Mouse (Mus musculus): Measurements from ENCODE around the gene Trappc2l.
"Not testable (repeated sequence)": the region's sequence is repeated elsewhere in the genome, so short reads cannot be mapped to it uniquely, and the experiment has no call there.

Gene Trappc2l

DNA sequence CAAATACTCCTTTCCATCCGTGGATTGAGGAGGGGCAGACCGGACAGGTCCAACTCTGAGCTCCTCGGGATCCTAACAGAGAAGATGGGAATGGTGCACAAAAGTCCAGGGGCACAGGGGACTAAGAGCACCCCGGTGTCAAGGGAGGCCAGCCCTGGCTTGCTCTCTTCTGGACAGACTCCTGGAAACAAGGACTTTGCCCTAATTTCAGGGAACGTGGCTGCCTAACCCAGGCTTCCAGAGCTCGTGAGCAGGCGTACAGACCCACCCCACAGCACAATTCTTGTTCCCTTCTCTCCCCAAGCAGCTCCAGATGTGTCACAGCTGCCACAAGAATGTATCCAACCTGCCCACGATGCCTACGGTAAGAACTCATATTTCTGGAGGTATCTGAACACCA is 14.4 kb downstream of the Trappc2l start:
- no peak for DNase-seq (ENCODE audit: low spot score)

DNA sequence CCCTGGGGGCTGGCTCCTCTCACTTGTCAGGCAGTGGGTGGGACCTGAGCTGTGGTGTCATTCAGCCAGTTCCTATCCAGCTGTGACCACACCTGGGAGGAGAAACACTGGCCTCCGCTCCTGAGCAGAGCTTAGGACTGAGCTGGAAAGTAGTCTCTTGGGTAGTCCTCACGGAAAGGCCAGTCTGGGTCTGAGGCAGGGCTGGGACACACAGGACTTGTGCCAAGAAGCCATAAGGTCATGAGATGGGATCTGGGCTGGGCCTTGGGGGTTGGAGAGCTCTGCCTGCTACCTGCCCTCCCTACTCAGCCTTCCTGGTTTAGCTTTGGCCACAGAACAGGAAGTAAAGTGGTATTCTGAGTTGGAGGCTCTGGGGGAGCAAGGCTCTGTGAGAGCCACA is 15.5 kb downstream of the Trappc2l start:
- no peak for DNase-seq (ENCODE audit: low spot score)

DNA sequence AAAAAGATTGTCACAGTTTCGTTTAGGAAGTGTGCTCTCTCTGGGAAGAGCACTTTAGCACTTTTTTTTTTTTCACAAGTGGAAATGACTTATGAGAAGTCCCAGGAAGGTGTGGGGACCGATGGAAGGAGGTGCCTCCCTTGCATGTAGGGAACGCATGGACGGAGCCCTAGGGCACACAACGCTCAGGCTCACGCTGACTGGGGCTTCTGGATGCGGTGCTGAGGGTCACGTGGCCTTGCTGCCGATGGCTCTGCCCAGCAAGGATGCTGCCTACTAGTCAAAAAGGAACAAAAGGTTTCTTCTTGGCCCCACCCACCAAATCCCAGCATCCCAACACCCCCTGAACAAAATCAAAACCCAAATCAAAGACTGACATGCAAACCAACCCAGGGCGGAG is 17.9 kb downstream of the Trappc2l start:
- no peak for DNase-seq (ENCODE audit: low spot score)

DNA sequence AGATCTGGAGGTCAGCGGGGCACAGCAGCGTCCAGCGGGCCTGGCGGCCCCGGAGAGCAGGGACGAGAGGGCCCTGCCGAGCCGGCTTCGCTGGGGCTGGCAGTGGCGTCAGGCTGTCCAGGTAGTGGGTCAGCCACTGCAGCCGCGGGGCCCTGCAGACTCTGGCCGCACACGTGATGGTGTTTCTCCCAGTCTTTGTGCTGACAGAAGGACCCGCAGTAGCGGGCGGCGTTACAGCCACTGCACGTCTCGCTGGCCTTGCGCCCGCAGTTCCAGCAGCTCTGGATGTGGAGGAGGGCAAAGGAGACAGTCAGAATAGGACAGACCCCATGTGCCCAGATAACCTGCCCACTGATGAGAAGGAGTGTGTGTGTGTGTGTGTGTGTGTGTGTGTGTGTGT is 19.3 kb downstream of the Trappc2l start:
- no peak for DNase-seq (ENCODE audit: low spot score)

DNA sequence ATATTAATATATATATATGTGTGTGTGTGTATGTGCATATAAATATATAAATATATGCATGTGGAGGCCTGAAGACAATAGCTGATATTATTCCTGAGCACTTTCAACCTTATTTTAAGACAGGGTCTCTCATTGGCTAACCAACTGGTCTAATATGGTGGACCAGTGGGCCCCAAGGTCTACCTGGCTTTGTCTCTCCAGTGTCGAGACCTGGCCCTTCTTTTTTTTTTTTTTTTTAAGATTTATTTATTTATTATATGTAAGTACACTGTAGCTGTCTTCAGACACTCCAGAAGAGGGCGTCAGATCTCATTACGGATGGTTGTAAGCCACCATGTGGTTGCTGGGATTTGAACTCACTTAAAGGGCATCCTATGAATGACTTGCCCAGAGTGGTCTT is 20.7 kb downstream of the Trappc2l start:
- not testable (repeated sequence) for DNase-seq (ENCODE audit: low spot score)

DNA sequence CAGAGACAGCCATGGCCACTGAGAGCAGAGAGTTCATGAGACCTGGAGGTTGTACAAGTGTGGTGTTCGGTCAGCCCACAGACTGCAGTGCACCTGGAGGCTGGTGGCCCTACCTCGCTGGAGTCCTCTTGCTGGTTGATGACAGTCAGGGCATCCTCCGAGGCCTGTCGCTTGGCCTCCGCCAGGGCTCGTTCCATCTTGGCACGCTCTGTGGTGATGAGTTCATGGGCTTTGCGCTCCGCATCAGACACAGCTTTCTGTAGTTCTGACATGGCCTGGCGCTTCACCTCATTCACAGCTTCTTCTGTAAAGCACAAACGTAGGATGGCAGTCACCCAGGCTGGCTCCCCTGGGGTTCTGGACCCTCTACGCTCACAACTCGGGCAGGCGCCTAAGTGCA is 21.8 kb downstream of the Trappc2l start:
- no peak for DNase-seq (ENCODE audit: low spot score)

DNA sequence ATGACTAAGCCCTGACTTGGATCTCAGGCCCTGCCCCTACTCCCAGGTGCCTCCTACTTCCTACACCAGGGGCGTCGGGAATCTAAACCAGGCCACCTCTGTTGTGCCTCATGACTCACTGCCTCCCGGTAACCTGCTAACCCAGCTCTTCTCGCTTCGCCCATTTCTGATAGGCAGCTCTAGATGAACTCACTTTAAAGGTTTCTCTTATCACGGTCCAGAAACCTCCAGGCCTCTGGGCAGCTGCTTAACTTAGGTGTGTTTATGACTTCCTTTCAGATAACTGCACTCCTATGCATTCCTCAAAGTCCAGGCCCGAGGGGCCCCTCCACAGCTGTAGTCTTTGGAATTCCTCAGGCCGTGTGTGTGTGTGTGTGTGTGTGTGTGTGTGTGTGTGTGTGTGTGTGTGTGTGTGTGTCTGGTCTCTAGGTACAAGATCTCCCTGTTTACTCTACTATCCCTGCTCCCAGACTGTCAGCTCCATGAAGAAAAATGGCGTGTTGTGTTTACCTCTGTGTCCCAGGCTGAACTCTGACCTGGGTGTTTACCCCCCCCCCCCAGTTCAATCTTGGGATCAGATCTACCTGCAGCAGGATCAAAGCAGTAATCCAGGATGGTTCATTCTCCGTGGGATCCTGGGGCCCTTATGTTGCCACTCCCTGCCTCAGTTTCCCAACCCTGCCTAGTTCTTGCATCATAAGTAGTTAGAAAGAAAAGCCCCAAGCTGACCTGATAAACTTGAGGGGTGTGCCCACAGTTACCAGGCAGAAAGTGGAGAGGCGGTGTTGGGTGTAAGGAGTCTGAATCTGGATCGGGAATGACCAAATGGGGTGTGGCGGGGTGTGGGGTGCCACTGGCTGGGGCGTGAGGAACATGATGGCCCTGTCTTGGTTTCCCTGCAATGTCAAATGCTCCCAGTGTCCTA is 24.7 kb downstream of the Trappc2l start:
- DNase-seq (ENCODE audit: low spot score), result no peak

DNA sequence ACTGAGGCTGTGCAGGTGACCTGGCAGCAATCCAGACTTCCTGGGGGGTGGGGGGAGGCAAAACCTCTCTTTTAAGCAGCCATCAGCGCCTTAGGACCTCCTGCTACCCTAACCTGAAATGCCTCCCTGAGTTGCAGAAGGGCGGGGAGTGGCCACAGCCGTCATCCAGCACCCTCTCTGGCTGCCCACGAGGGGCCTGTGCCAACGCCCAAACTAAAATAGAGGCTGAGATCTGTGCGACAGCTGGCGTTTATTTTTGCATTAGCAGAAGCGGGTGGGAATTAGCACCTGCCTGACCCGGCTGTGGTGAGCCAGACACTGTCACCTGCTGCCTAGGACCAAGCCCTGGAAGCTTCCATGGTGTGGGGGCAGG is 25.3 kb downstream of the Trappc2l start:
- no peak for DNase-seq (ENCODE audit: low spot score)

DNA sequence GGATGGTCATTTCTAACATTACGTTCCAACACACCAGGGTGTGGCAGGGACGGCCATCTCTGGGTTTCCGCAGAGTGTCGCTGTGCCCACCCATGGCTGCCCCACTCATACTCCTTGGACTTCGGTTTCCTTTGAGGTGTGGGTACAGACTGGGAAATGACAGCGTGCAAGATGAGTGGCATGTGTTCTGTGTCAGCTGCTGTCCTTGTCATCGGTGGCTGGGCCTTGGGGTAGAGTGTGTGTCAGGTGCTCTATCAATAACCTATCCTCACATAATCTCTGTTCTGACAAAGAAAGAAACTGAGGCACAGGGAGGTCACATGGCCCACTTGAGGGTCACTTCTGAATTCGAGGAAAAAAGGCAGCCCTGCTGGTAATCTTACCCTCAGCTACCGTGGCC is 25.8 kb downstream of the Trappc2l start:
- no peak for DNase-seq (ENCODE audit: low spot score)

DNA sequence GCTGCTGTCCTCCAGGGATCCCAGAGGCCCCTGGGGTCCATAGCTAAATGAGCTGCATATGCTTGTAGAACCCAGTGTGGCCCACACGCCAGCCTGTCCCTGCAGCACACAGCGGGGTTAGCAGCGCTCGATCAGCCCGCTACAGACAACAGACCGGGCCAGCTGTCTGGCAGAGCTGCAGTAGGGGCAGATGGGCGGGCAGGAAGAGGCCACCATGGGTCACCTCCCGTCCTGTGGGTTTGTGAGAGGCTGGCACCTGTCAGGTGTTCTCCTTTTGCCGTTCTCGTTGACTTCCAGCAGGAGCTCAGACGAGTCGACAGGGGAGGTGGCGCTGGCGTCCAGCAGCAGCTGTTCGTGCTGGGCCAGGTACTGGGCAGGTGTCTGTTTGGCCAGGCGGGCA is 27.2 kb downstream of the Trappc2l start:
- DNase-seq (ENCODE audit: low spot score), result no peak

DNA sequence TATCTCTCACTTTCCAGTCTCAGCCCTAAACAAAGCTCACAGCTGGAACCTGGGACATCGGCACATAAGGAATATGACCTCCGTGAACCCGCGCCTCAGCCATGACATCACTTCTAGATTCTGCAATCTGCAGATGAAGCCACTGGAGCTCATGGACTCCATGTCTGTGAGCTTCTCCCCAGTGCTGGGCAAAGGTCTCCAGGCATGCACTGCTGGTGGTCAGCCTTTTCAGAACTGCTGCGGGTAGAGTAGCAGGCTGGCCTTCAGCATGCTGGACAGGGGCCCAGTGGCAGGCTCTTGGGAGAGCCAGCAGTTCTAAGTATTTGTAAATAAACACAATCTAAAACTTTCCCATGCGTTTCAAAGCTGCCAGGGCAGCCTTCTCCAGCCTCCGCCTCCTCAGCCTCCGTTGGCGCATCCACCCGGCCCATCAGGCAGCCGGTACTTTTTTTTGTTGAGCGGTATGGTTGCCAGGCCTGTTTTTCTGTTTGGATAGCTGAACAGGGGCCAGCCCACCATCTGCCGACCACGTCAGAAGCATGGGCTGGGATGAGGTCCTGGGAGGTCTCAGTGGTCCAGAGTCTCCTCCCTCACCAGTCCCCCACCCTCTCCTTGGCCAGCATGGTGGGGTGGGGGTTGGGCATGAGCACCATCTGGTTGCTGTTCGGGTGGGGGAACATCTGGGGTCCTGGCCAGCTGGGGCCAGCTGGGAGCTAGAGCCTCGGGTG is 28.2 kb downstream of the Trappc2l start:
- DNase-seq (ENCODE audit: low spot score), result peak; percentile 40

DNA sequence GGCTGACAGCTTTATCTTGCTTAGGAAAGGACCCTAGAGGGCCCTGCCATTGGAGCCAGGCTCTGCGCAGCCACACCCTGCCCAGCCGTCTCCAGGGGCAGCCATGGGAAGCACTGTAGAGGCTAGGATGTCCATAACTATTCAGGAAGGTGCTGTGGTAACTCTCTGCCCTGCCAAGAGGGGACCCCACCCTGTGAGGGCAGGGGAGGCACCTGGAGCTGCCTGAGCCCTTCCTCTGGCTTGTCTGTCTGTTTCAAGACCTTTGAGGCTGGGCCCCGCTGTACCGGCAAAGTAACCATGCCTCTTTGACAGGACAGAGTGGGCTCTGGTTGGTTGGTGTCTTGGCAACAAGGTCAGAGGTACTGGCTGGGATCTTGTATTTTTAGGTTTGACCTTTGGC is 29.4 kb downstream of the Trappc2l start:
- no peak for DNase-seq (ENCODE audit: low spot score)

DNA sequence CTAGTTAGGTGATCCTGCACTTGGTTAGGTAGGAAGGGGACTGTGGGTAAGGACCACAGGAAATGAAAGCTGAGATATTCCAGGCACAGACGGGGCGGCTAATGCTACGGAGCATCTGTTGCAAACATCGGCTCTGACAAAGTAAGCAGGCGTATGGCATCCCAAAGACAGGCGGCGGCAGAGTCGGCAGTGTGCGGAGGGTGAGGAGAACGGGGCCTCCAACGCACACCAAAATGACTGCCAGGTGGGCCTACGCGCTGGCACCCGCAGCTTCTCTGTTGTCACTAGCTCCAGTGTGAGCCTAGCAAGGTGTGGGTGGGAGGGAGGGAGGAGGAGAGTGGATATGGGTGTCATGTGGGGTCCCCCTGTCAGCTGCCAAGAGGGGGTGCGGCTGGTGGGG is 30.0 kb downstream of the Trappc2l start:
- peak; percentile 75 for DNase-seq (ENCODE audit: low spot score)

DNA sequence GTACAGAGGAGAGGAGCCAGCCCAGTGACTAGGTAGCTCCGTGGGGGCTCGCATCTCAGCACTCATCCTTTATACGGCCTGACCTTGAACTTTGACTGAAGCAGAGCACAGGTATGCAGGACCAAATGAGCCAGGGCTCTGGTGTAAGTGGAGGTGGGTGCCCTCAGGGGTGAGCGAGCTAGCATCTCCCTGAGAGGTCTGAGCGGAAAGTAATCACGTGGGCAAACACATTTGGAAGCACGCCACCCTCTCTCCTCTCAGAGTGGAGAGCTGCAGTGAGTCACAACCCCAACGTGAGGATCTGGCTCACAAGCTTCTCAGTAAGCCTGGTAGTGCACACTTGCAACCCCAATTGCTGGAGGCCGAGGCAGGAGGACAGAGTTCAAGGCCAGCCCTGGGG is 30.6 kb downstream of the Trappc2l start:
- peak; percentile 39 for DNase-seq (ENCODE audit: low spot score)

DNA sequence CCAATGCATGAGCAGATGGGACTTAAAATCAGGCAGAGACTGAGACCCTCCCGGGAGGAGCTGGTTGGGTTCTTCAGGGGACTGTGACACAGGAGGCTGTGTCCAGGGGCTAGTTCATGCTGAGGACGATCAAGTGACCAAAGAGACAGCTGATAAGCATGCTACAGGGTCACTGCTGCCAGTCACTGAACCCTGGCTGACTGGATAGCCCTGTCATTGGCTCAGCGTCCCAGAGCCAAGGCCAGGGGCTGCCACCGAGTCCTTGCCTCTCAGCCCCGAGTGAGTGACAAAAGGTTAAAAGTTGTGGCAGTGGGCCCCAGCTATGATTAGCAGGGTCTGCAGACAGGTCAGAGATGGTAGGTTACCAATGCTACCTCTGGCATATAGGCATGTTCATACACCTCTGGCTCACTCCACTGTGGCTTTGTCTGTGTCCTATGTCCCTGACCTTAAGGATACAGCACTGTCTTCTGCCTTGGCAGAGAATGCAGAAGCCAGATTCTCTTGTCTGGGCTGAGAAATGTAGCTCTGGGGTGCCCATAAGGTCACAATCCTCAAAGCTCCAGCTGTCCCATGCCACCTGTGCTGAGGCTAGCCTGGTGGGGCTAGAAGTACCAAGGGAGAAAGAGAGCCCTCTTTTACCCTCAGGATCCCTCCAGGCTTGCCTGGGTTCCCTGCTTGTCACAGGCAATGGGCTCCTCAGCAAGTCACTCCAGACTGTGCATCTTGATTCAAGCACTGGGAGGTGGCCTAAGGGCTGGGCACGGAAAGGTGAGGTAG is 32.9 kb downstream of the Trappc2l start:
- DNase-seq (ENCODE audit: low spot score), result no peak

DNA sequence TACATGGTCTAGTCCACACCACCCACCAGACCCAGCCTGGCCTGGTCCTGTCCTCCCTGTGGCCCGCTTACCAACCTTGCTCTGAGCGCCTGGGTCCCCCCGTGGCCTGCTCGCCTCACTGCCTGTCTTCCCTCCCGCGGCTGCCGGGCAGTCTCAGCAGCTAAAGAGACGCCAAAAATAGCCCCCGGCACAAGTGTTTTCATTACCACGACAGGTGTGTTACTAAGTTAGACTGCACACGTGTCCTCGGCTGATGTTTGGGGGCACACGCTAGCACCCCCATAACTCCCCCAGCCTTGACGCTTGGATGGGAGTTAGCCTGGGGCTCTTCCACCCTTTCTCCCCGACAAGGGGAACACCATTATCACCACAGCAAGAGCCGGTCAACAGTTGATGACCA is 34.9 kb downstream of the Trappc2l start:
- DNase-seq (ENCODE audit: low spot score), result no peak

DNA sequence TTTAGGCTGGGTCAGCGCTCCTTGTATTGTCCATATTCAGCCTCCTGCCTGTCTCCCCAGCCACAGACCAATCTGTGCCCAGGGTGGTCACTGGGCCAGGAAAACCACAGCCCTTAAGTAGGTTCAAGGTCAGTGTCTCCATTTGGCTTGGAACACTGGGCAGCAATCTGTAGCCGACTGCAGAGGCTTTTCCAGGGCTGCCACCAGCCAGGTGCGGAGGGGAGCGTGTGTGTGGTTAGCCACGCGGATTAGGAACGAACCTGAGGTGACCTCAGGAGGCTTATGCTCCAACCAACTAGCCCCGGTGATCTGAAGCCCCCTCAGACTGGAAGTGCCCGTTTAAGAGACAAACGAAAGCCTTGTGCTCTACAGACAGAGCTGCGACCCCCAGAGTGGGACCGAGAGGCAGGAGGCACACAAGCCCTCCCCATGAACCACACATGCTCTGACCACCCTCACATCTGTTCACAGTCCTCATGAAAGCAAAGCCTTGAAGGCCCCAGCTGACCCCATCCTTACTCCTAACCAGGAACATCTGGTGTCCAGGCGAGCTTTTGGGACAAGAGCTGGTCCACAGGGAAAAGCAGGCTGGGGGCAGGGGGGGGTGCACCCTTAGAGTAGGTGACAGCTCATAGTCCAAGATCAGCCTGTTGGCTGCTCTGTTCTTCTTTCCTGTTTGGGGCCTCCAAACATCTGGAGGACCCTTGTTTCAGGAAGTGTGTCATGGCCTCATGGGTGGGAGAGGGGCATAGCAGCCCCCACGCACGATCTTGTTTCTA is 36.9 kb downstream of the Trappc2l start:
- no peak for DNase-seq (ENCODE audit: low spot score)

DNA sequence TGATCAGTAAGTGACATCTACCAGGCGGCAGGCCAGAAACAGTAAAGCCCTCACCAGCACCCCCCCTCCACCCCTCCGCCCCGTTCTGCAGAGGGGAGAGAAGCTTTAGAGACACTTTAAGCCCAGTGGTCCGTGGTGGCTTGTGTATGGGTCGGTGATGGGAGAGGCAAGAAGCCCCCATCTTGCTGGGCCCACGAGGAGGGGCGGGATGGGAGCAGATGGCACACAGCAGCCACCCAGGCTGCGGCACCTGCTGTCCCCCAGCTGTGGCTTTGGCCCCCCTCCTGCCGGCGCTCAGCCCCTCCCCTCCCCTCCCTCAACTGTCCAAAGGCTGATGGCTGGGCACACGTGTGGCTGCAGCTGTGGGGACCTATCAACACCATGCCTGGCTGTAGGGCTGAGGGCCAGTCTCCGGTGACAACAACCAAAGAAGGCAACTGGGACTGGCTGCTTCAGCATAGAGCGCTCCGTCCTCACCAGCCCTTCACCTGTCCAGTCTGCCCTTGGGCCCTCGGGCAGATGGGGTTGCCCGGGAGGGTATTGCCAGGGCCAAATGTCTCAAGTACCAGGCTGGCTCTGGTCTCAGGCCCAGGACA is 40.0 kb downstream of the Trappc2l start:
- no peak for DNase-seq (ENCODE audit: low spot score)

DNA sequence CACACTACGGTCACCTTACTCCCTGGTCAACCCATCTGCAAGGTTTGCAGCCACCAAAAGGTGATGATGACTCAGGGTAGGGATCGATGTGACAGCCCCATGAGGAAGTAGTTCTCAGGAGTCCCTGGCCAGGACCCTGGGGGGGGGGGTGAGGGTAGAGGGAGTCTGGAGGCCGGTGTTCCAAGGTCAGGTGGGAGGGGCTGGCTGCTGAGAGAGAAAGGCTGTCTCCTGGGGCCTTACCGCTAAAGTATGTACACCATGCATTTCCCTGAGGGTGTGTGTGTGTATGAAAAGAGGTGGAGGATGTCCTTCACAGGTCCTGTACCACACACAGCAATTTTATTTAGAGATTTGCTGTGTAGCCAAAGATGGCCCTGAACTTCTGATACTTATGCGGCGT is 41.2 kb downstream of the Trappc2l start:
- DNase-seq (ENCODE audit: low spot score), result no peak

DNA sequence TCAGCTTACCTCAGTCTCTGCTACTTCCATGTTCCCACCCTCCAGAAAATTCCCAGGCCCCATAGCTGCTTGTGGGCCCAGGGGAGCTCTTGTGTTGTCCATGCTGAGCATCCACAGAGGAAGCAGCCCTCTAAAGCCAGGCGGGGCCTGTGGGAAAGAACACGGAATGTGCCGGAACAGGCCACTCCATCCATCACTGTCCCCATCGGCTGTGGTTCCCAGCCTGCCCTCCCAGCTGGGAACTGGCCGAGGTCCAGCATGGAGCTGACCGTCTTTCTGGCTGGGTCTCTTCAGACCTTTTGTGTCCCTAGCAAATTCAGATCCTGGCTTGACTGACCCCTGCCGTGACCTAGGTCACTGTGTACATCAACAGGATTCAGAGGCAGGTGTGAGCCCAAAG is 43.3 kb downstream of the Trappc2l start:
- DNase-seq (ENCODE audit: low spot score), result no peak

Measured in layer of hippocampus, adult 11-12 months (tissue).